Mouse (Mus musculus): Measurements from ENCODE around the gene Prss40.

GRCm38 (mm10) chr1:34516595-34516994 is 44.1 kb downstream of the Prss40 start:
- TF ChIP-seq POLR2A (IDR thresholded peaks at IDR 0.05; ENCODE audit: borderline replicate concordance, control insufficient read depth, low read depth, low read length) (no peak), CTCF (IDR thresholded peaks at IDR 0.05; ENCODE audit: control insufficient read depth, insufficient read depth, low read length) (no peak)
